Mouse (Mus musculus) hindbrain, embryonic 16.5 days (tissue): ENCODE results near the gene Serpina3c. TPM values are rescaled to one million over a fixed set of nuclear protein-coding genes. Genes with fewer than 3 reads are reported as not detected.

Experiments
- ATAC-seq: fragments of 200-750 bp; cut with Nextera tagmentation; 2 replicates; pipeline ENCODE4 v1.8.0; 2017; ENCODE audit warnings: moderate TSS enrichment, moderate library complexity
- H3K27ac ChIP-seq: fragments of 300-500 bp; sonication (generic); 2 replicates; pipeline ENCODE4 v1.5.1; 2014; ENCODE audit warnings: low read depth, mild to moderate bottlenecking, control low read depth, low read length, moderate library complexity
- H3K27me3 ChIP-seq: fragments of 300-500 bp; sonication (generic); replicated peaks from 2 replicates; pipeline ENCODE4 v1.6.1; 2014; ENCODE audit warnings: low read length; ENCODE audit not compliant: control insufficient read depth, insufficient read depth
- H3K36me3 ChIP-seq: fragments of 300-500 bp; sonication (generic); 2 replicates; pipeline ENCODE4 v1.6.1; 2014; ENCODE audit warnings: mild to moderate bottlenecking, low read length, moderate library complexity, mixed read lengths; ENCODE audit not compliant: control insufficient read depth, insufficient read depth
- H3K4me1 ChIP-seq: fragments of 300-500 bp; sonication (generic); 2 replicates; pipeline ENCODE4 v1.6.1; 2014; ENCODE audit warnings: low read depth, low read length; ENCODE audit not compliant: control insufficient read depth, insufficient read depth
- H3K4me2 ChIP-seq: fragments of 300-500 bp; sonication (generic); 2 replicates; pipeline ENCODE4 v1.6.1; 2014; ENCODE audit warnings: mild to moderate bottlenecking, low read length, control low read depth, moderate library complexity
- H3K4me3 ChIP-seq: fragments of 300-500 bp; sonication (generic); 2 replicates; pipeline ENCODE4 v1.5.1; 2014; ENCODE audit warnings: mild to moderate bottlenecking, low read length, control low read depth, moderate library complexity
- H3K9ac ChIP-seq: fragments of 300-500 bp; sonication (generic); 2 replicates; pipeline ENCODE4 v1.6.1; 2014; ENCODE audit warnings: low read depth, mild to moderate bottlenecking, control low read depth, low read length, moderate library complexity
- H3K9me3 ChIP-seq: fragments of 300-500 bp; sonication (generic); 2 replicates; pipeline ENCODE4 v1.6.1; 2014; ENCODE audit warnings: mild to moderate bottlenecking, low read length, moderate library complexity; ENCODE audit not compliant: control insufficient read depth
- WGBS: fragments of 180-500 bp; shearing (Covaris S2); extraction: QIAGEN DNeasy Blood & Tissue Kit; methylation state at CpG from one replicate; pipeline ENCODE4 v1.1.7; 2014; 5-methylcytosine and 5-hydroxymethylcytosine counted together
- polyA plus RNA-seq: library from polyadenylated mRNA; unstranded; fragments of >200 nt; fragmentation: Nextera tagmentation; extraction: Ambion mirVana; gene quantifications from 2 replicates; pipeline ENCODE4 v1.2.1, GENCODE M21; 2015

Serpina3c gene
- polyA plus RNA-seq, result not detected in 2 replicates

GRCm38 (mm10) chr12:104153656-104154055, at the start of gene Serpina3c:
Serpina3c (minus strand) TSS chr12:104153870.
- H3K4me3 ChIP-seq, result no peak within 1 kb of the TSS
- no peaks in the 10 kb centered on the region for H3K4me1 ChIP-seq
- no peak for ATAC-seq
- H3K9me3 ChIP-seq, result no peaks in the 10 kb centered on the region
- H3K9ac ChIP-seq, result no peak within 1 kb of the TSS
- 95% methylated on average over 2 of the region's 2 CpGs for WGBS
- H3K27me3 ChIP-seq, result no peaks in the 10 kb centered on the region
- no peak within 1 kb of the TSS for H3K27ac ChIP-seq
- H3K4me2 ChIP-seq, result no peak within 1 kb of the TSS
- H3K36me3 ChIP-seq, result no peaks in the 10 kb centered on the region

GRCm38 (mm10) chr12:104190852-104191251, 37.2 kb upstream of the Serpina3c start:
- Histone ChIP-seq H3K4me3 (no peak overlapping the region), H3K27me3 (no peaks in the 10 kb centered on the region), H3K9ac (no peak overlapping the region), H3K4me2 (no peak overlapping the region), H3K9me3 (no peaks in the 10 kb centered on the region), H3K4me1 (no peaks in the 10 kb centered on the region), H3K36me3 (no peaks in the 10 kb centered on the region), H3K27ac (no peak overlapping the region)
- ATAC-seq, result no peak

- ATAC-seq, result no peak
Measured at GRCm38 (mm10) chr12:104189246-104189645, 35.6 kb upstream of the Serpina3c start.

GRCm38 (mm10) chr12:104186041-104186581, 32.4 kb upstream of the Serpina3c start:
- no peak for ATAC-seq
- Histone ChIP-seq H3K4me2 (no peak overlapping the region), H3K27me3 (no peaks in the 10 kb centered on the region), H3K36me3 (no peaks in the 10 kb centered on the region), H3K4me3 (no peak overlapping the region), H3K27ac (no peak overlapping the region), H3K9ac (no peak overlapping the region), H3K4me1 (no peaks in the 10 kb centered on the region), H3K9me3 (no peaks in the 10 kb centered on the region)
- WGBS, result 82% methylated on average over 3 of the region's 3 CpGs

More at GRCm38 (mm10) chr12:104189246-104189645, 35.6 kb upstream of the Serpina3c start:
- Histone ChIP-seq H3K9me3 (no peaks in the 10 kb centered on the region), H3K4me2 (no peak overlapping the region), H3K4me1 (no peaks in the 10 kb centered on the region), H3K27ac (no peak overlapping the region), H3K9ac (no peak overlapping the region), H3K36me3 (no peaks in the 10 kb centered on the region), H3K27me3 (no peaks in the 10 kb centered on the region), H3K4me3 (no peak overlapping the region)
- WGBS, result 74% methylated on average over 2 of the region's 2 CpGs

- Histone ChIP-seq H3K27me3 (no peaks in the 10 kb centered on the region), H3K4me3 (no peak overlapping the region), H3K4me1 (no peaks in the 10 kb centered on the region), H3K9ac (no peak overlapping the region), H3K9me3 (no peaks in the 10 kb centered on the region), H3K4me2 (no peak overlapping the region), H3K36me3 (no peaks in the 10 kb centered on the region), H3K27ac (no peak overlapping the region)
- no peak for ATAC-seq
- 81% methylated on average over 4 of the region's 4 CpGs for WGBS
Measured at GRCm38 (mm10) chr12:104185046-104185445, 31.4 kb upstream of the Serpina3c start.

- Histone ChIP-seq H3K4me1 (no peaks in the 10 kb centered on the region), H3K27me3 (no peaks in the 10 kb centered on the region), H3K36me3 (no peaks in the 10 kb centered on the region), H3K27ac (no peak overlapping the region), H3K9ac (no peak overlapping the region), H3K4me3 (no peak overlapping the region), H3K4me2 (no peak overlapping the region), H3K9me3 (no peaks in the 10 kb centered on the region)
- 87% methylated on average over 2 of the region's 2 CpGs for WGBS
- no peak for ATAC-seq
Measured at GRCm38 (mm10) chr12:104178987-104179386, 25.3 kb upstream of the Serpina3c start.

GRCm38 (mm10) chr12:104178577-104178976, 24.9 kb upstream of the Serpina3c start:
- no peak overlapping the region for H3K4me2 ChIP-seq
- no peaks in the 10 kb centered on the region for H3K36me3 ChIP-seq
- ATAC-seq, result no peak

GRCm38 (mm10) chr12:104175636-104176035, 22.0 kb upstream of the Serpina3c start:
- Histone ChIP-seq H3K4me2 (no peak overlapping the region), H3K4me3 (no peak overlapping the region), H3K27ac (no peak overlapping the region), H3K9me3 (no peaks in the 10 kb centered on the region), H3K36me3 (no peaks in the 10 kb centered on the region), H3K9ac (no peak overlapping the region), H3K4me1 (no peaks in the 10 kb centered on the region), H3K27me3 (no peaks in the 10 kb centered on the region)
- WGBS, result 85% methylated on average over 3 of the region's 3 CpGs
- ATAC-seq, result no peak

More at GRCm38 (mm10) chr12:104178577-104178976, 24.9 kb upstream of the Serpina3c start:
- H3K27me3 ChIP-seq, result no peaks in the 10 kb centered on the region
- H3K27ac ChIP-seq, result no peak overlapping the region
- H3K9me3 ChIP-seq, result no peaks in the 10 kb centered on the region
- no peak overlapping the region for H3K9ac ChIP-seq
- H3K4me3 ChIP-seq, result no peak overlapping the region
- H3K4me1 ChIP-seq, result no peaks in the 10 kb centered on the region

GRCm38 (mm10) chr12:104174747-104175146, 21.1 kb upstream of the Serpina3c start:
- no peak overlapping the region for H3K27ac ChIP-seq
- no peak overlapping the region for H3K9ac ChIP-seq
- no peaks in the 10 kb centered on the region for H3K36me3 ChIP-seq
- no peaks in the 10 kb centered on the region for H3K4me1 ChIP-seq
- no peaks in the 10 kb centered on the region for H3K27me3 ChIP-seq
- ATAC-seq, result no peak
- WGBS, result 68% methylated on average over 3 of the region's 3 CpGs
- H3K9me3 ChIP-seq, result no peaks in the 10 kb centered on the region
- no peak overlapping the region for H3K4me3 ChIP-seq
- no peak overlapping the region for H3K4me2 ChIP-seq
